In the genomic region with DNA sequence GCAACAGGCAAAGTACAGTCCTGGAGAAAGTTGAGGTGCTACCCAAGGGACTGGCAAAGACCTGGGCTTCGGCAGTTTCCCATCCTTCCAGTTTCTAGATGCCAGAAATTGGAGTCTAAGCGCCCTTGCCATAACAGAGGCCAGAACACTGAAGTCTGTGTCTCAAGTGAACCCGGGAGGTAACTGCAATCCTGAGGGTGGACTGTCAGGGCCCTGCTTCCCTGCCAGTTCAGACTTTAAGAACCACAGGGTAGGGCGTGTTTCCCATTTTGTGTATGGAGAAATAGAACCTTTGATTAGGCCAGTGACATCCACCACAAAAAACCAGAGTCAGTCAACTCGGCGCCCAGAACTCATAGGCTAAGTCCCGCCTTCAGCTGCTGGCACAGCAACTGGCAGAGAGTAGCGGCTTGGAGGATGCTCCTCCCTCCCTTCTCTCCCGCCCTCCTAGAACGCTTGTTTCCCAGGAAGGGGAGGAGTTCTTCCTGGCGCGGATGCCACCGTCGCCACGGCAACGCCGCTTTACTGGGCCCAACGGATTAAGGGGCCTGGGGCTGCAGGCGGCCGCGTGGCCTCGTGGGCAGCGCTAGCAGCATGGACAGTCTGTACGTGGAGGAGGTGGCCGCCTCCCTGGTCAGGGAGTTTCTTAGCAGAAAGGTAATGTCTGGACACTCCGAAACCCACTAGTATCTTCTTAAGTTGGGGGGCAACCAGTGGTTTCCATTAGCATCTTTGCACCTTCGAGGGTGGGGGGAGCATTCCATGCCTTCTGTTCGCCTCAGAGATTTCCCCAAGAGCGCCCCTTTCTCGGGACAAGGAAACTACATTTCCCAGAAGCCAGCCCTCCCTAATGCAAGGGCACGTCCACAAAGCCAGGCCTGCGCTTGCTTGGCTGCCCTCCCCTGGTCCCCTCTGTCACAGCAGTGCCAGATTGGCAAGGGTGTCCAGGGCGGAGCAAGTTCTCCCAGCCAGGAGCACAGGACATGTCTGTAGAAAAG, we compare ENCODE assay signal across 9 mouse cellular contexts. TPM values are rescaled to one million over a fixed set of nuclear protein-coding genes. Genes with fewer than 3 reads are reported as not detected.
DNase-seq lines count a peak whose midpoint lies in the region; ATAC-seq and TF ChIP-seq lines count a peak whose summit lies in the region.
"Had no signal": no experiment of that assay in that cellular context is flagged by ENCODE, and none has a peak within 500 bp of the region (broad histone marks: within the 10 kb centered on the region; RNA-seq: fewer than 3 reads in every experiment).

Gene Mindy4, plus strand, starts transcription at position 471 of the 998 bp plus-strand sequence.

- peak; percentile 58 for TF ChIP-seq CTCF in kidney, postnatal 0 days (IDR thresholded peaks at IDR 0.05; ENCODE audit: low read depth)
- TF ChIP-seq CTCF in liver, adult 2 months (IDR thresholded peaks at IDR 0.05; ENCODE audit: low read depth, low read length): peak; percentile 47

- 0 out of 2 replicates have a peak, but pooled peaks have one; percentile 22 for TF ChIP-seq POLR2A in liver, adult 2 months (IDR thresholded peaks at IDR 0.05; ENCODE audit: extremely low read depth, insufficient read depth, low read length)

- peaks cover 11% of the 10 kb centered on the region for H3K4me1 ChIP-seq in heart, embryonic 13.5 days
- H3K4me1 ChIP-seq in kidney, postnatal 0 days (replicated peaks; ENCODE audit: insufficient read depth, low read length): no peaks in the 10 kb centered on the region
- H3K4me1 ChIP-seq in liver, adult 2 months (ENCODE audit: control insufficient read depth, insufficient read depth, low read length): peaks cover 5% of the 10 kb centered on the region
- H3K4me1 ChIP-seq in stomach, embryonic 14.5 days (ENCODE audit: control insufficient read depth, insufficient read depth, low read length): peaks cover 7% of the 10 kb centered on the region; the same call in 1 of the 2 replicates

- DNase-seq in CD4-positive, CD25-positive, alpha-beta regulatory T cell, adult 2 months (ENCODE audit: low read depth, low spot score): peak; percentile 58
- DNase-seq in c-Kit-positive CD71-negative TER-119-negative erythroid progenitor cells, embryonic 14.5 days (ENCODE audit: low read depth): peak; percentile 36
- DNase-seq in fibroblast of lung, adult 2 months (ENCODE audit: low read depth): peak; percentile 88
- peak; percentile 97 for DNase-seq in kidney, postnatal 0 days (ENCODE audit: low spot score)
- peak; percentile 92 for DNase-seq in liver, adult 2 months (ENCODE audit: extremely low read depth, low read depth, low spot score)

- ATAC-seq in heart, embryonic 13.5 days (ENCODE audit: extremely low read depth, insufficient number of reproducible peaks, low FRiP score, low TSS enrichment): peak; percentile 88
- ATAC-seq in kidney, postnatal 0 days (replicated peaks; ENCODE audit: low FRiP score, low read depth): peak; percentile 92
- ATAC-seq in monocyte, adult 5-6 weeks (replicated peaks; ENCODE audit: insufficient number of reproducible peaks, low FRiP score, low TSS enrichment, poor library complexity, severe bottlenecking): peak; percentile 68; the same call in 1 of the 2 replicates
- peak; percentile 94 for ATAC-seq in stomach, embryonic 14.5 days (ENCODE audit: insufficient number of reproducible peaks, insufficient read depth, low FRiP score, low read depth)

- H3K4me2 ChIP-seq in heart, embryonic 13.5 days: peak within 1 kb of the TSS; percentile 81
- H3K4me2 ChIP-seq in kidney, postnatal 0 days (ENCODE audit: low read length): peak within 1 kb of the TSS; percentile 68
- peak within 1 kb of the TSS; percentile 59 for H3K4me2 ChIP-seq in stomach, embryonic 14.5 days (replicated peaks; ENCODE audit: low read depth, low read length)

- peak within 1 kb of the TSS; percentile 86 for H3K9ac ChIP-seq in heart, embryonic 13.5 days
- H3K9ac ChIP-seq in kidney, postnatal 0 days (ENCODE audit: low read depth, low read length): peak within 1 kb of the TSS; percentile 55
- peak within 1 kb of the TSS; percentile 65 for H3K9ac ChIP-seq in liver, adult 2 months (ENCODE audit: low read depth, low read length)
- peak within 1 kb of the TSS; percentile 37 for H3K9ac ChIP-seq in stomach, embryonic 14.5 days (replicated peaks; ENCODE audit: low read depth, low read length)

- H3K36me3 ChIP-seq in heart, embryonic 13.5 days: no peaks in the 10 kb centered on the region
- H3K36me3 ChIP-seq in kidney, postnatal 0 days (ENCODE audit: insufficient read depth, low read length): no peaks in the 10 kb centered on the region
- H3K36me3 ChIP-seq in liver, adult 2 months (ENCODE audit: control insufficient read depth, insufficient read depth, low read length): no peaks in the 10 kb centered on the region
- H3K36me3 ChIP-seq in stomach, embryonic 14.5 days (ENCODE audit: control insufficient read depth, insufficient read depth, low read length): no peaks in the 10 kb centered on the region

- H3K9me3 ChIP-seq in heart, embryonic 13.5 days: no peaks in the 10 kb centered on the region
- no peaks in the 10 kb centered on the region for H3K9me3 ChIP-seq in kidney, postnatal 0 days (replicated peaks; ENCODE audit: low read length)
- no peaks in the 10 kb centered on the region for H3K9me3 ChIP-seq in stomach, embryonic 14.5 days (ENCODE audit: control insufficient read depth, low read depth, low read length)

- peak within 1 kb of the TSS; percentile 89 for H3K27ac ChIP-seq in heart, embryonic 13.5 days (replicated peaks)
- peak within 1 kb of the TSS; percentile 65 for H3K27ac ChIP-seq in kidney, postnatal 0 days
- peak within 1 kb of the TSS; percentile 87 for H3K27ac ChIP-seq in liver, adult 2 months (replicated peaks; ENCODE audit: insufficient read depth, low read depth, low read length)
- peak within 1 kb of the TSS; percentile 55 for H3K27ac ChIP-seq in stomach, embryonic 14.5 days (ENCODE audit: low read length)

- peak within 1 kb of the TSS; percentile 70 for H3K4me3 ChIP-seq in heart, embryonic 13.5 days
- peak within 1 kb of the TSS; percentile 52 for H3K4me3 ChIP-seq in kidney, postnatal 0 days (replicated peaks; ENCODE audit: low read depth, low read length)
- H3K4me3 ChIP-seq in liver, adult 2 months (ENCODE audit: insufficient read depth, low read depth, low read length): peak within 1 kb of the TSS; percentile 62
- H3K4me3 ChIP-seq in stomach, embryonic 14.5 days (ENCODE audit: low read depth, low read length): peak within 1 kb of the TSS; percentile 42

- WGBS in heart, embryonic 13.5 days: 4% methylated on average over 33 of the region's 33 CpGs
- WGBS in kidney, postnatal 0 days: 3% methylated on average over 32 of the region's 33 CpGs
- WGBS in liver, adult 2 months: 5% methylated on average over 33 of the region's 33 CpGs
- 4% methylated on average over 32 of the region's 33 CpGs for whole genome bisulfite sequencing in stomach, embryonic 14.5 days

- no peaks in the 10 kb centered on the region for H3K27me3 ChIP-seq in heart, embryonic 13.5 days (replicated peaks)
- no peaks in the 10 kb centered on the region for H3K27me3 ChIP-seq in kidney, postnatal 0 days (ENCODE audit: insufficient read depth, low read length)
- H3K27me3 ChIP-seq in liver, adult 2 months (ENCODE audit: control insufficient read depth, insufficient read depth, low read length): no peaks in the 10 kb centered on the region
- H3K27me3 ChIP-seq in stomach, embryonic 14.5 days (ENCODE audit: control insufficient read depth, insufficient read depth, low read length): no peaks in the 10 kb centered on the region

- H3K79me2 ChIP-seq in liver, adult 2 months (ENCODE audit: control insufficient read depth, insufficient read depth, low read length): no peaks in the 10 kb centered on the region

RNA-seq across cellular contexts. Expression of gene Mindy4, which starts in this region (rescaled TPM):
- polyA plus RNA-seq in heart, embryonic 13.5 days (2015; fragmentation: Nextera tagmentation; extraction: Ambion mirVana): 5.0 and 6.4 TPM in 2 replicates
- 11.6 TPM in 2 replicates for polyA plus RNA-seq in kidney, postnatal 0 days (2015; fragmentation: Nextera tagmentation; extraction: Ambion mirVana)
- total RNA-seq in liver, adult 2 months (2014; rRNA removed): 4.1 and 7.7 TPM in 2 replicates
- polyA plus RNA-seq in liver, adult 2 months (2012; rRNA removed): 3.3 and 4.3 TPM in 2 replicates
- total RNA-seq in monocyte, adult 5-6 weeks (2017): 1.1 TPM in 1 of 3 replicates, not detected in the others
- 14.1 and 18.0 TPM in 2 replicates for polyA plus RNA-seq in stomach, embryonic 14.5 days (2014; fragmentation: Nextera tagmentation; extraction: Ambion mirVana)
- total RNA-seq: CH12.LX had no signal

Comparison
In these comparisons a context has a peak if more than half of its experiments do, and no peak if none do; other contexts are left out.
1. Peak in every context shown above with its lines: DNase-seq, ATAC-seq, H3K4me3 ChIP-seq and H3K27ac ChIP-seq.
2. DNase-seq: peak in every context shown above with its lines; median percentile 97 in kidney, postnatal 0 days; 92 in liver, adult 2 months; 88 in fibroblast of lung, adult 2 months; 58 in CD4-positive, CD25-positive, alpha-beta regulatory T cell, adult 2 months; 36 in c-Kit-positive CD71-negative TER-119-negative erythroid progenitor cells, embryonic 14.5 days.